Mouse (Mus musculus) CH12.LX (cell line): ENCODE measurements around the gene Iqschfp.

ENCODE experiments used
- CTCF ChIP-seq, 2 experiments: IDR thresholded peaks in 1 of 2; conservative IDR thresholded peaks in 1 of 2; 2 replicates each; pipeline ENCODE4 v1.5.1; 2011 to 2012; ENCODE audit warnings: low read depth in 2 of 2, low read length in 2 of 2, improper control_type of control experiment in 1 of 2, inconsistent platforms in 1 of 2, mild to moderate bottlenecking in 1 of 2, moderate library complexity in 1 of 2
- MAX ChIP-seq: IDR thresholded peaks from 2 replicates; pipeline ENCODE4 v1.6.1; 2011; ENCODE audit warnings: low read length, improper control_type of control experiment
- MAZ ChIP-seq: IDR thresholded peaks from 2 replicates; pipeline ENCODE4 v1.6.1; 2012; ENCODE audit warnings: low read depth, mild to moderate bottlenecking, inconsistent platforms, low read length, improper control_type of control experiment, moderate library complexity
- MEF2A ChIP-seq: IDR thresholded peaks from 2 replicates; pipeline ENCODE4 v1.6.1; 2014; ENCODE audit warnings: low read depth, mild to moderate bottlenecking, inconsistent platforms, low read length, improper control_type of control experiment, borderline replicate concordance
- POLR2A ChIP-seq: IDR thresholded peaks from 2 replicates; pipeline ENCODE4 v1.6.1; 2011; ENCODE audit warnings: low read depth, mild to moderate bottlenecking, improper control_type of control experiment, low read length
- TCF12 ChIP-seq: IDR thresholded peaks from 2 replicates; pipeline ENCODE4 v1.6.1; 2014; ENCODE audit warnings: low read depth, mild to moderate bottlenecking, inconsistent platforms, low read length, improper control_type of control experiment
- USF1 ChIP-seq: IDR thresholded peaks from 2 replicates; pipeline ENCODE4 v1.6.1; 2014; ENCODE audit warnings: low read depth, mild to moderate bottlenecking, inconsistent platforms, low read length, improper control_type of control experiment
- ZC3H11A ChIP-seq: IDR thresholded peaks from 2 replicates; pipeline ENCODE4 v1.6.1; 2012; ENCODE audit warnings: low read depth, mild to moderate bottlenecking, inconsistent platforms, low read length, improper control_type of control experiment

DNA sequence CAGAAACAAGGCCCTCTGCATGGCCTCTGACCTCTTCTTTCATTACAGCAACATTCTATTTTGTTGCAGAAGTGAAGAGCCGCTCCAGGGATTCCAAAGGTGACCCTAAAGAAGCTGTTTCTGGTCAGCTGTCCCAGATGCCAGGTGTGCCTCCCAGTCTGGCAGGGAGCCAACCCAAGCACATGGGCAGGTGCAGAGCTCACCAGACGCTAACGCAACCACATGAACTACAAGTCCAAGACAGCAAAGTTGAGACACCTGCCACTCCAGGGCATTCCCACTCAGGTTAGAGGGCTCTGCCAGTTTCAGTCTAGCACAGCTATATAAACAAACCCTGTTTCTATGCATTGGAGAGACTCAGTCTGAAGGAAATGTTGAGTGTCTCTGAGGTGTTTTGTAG lies 461.5 kb downstream of the Iqschfp start:
- TF ChIP-seq CTCF (conservative IDR thresholded peaks at IDR 0.05 in 1 of 2, IDR thresholded peaks at IDR 0.05 in 1 of 2; ENCODE audit: low read depth in 2 of 2, low read length in 2 of 2), result no peak
- no peak for TF ChIP-seq MAZ
- no peak for TF ChIP-seq ZC3H11A
- TF ChIP-seq MAX, result no peak
- TF ChIP-seq TCF12, result no peak
- TF ChIP-seq USF1, result no peak
- no peak for TF ChIP-seq MEF2A
- no peak for TF ChIP-seq POLR2A
